Mouse (Mus musculus) small intestine, adult 2 months (tissue): Measurements from ENCODE around the gene Cpm. TPM values are rescaled to one million over a fixed set of nuclear protein-coding genes. Genes with fewer than 3 reads are reported as not detected.
"Not testable (repeated sequence)": the region's sequence is repeated elsewhere in the genome, so short reads cannot be mapped to it uniquely, and the experiment has no call there.

Experiments used
- H3K27ac ChIP-seq: fragments of 200-500 bp; 2 replicates; pipeline ENCODE4 v1.5.1; 2012; ENCODE audit warnings: low read depth, low read length, control low read depth, inconsistent platforms; ENCODE audit not compliant: insufficient read depth
- H3K27me3 ChIP-seq: fragments of 200-500 bp; 2 replicates; pipeline ENCODE4 v1.6.1; 2012; ENCODE audit warnings: mild to moderate bottlenecking, moderate library complexity, low read length, inconsistent platforms; ENCODE audit not compliant: control insufficient read depth, insufficient read depth
- H3K36me3 ChIP-seq: fragments of 200-500 bp; 2 replicates; pipeline ENCODE4 v1.6.1; 2012; ENCODE audit warnings: mild to moderate bottlenecking, low read length, control low read depth, inconsistent platforms; ENCODE audit not compliant: control insufficient read depth, insufficient read depth
- H3K4me1 ChIP-seq: fragments of 200-500 bp; 2 replicates; pipeline ENCODE4 v1.6.1; 2012; ENCODE audit warnings: low read length, inconsistent platforms, mixed read lengths; ENCODE audit not compliant: control insufficient read depth, insufficient read depth, insufficient read length
- H3K4me3 ChIP-seq: fragments of 200-500 bp; 2 replicates; pipeline ENCODE4 v1.5.1; 2012; ENCODE audit warnings: low read depth, mild to moderate bottlenecking, control low read depth, inconsistent platforms, low read length, moderate library complexity
- CTCF ChIP-seq: fragments of 200-500 bp; IDR thresholded peaks from 2 replicates; pipeline ENCODE4 v1.5.1; 2012; ENCODE audit warnings: low read depth, mild to moderate bottlenecking, control low read depth, inconsistent platforms, low read length, moderate library complexity, mixed read lengths; ENCODE audit not compliant: insufficient replicate concordance, insufficient read length; ENCODE audit errors: extremely low read depth
- POLR2A ChIP-seq: fragments of 200-500 bp; IDR thresholded peaks from 2 replicates; pipeline ENCODE4 v1.6.1; 2012; ENCODE audit warnings: low read depth, mild to moderate bottlenecking, control low read depth, inconsistent platforms, low read length, moderate library complexity
- WGBS: fragments of 180-500 bp; shearing (Covaris S2); methylation state at CpG from one replicate; pipeline ENCODE4 v1.1.7; 2018; 5-methylcytosine and 5-hydroxymethylcytosine counted together
- polyA plus RNA-seq: library from polyadenylated mRNA; depleted of rRNA; stranded (reverse); fragments of >200 nt; gene quantifications from 2 replicates; pipeline ENCODE4 v1.2.3, GENCODE M21; 2012

The Cpm gene
- polyA plus RNA-seq, 1 experiment = 13.8 TPM

DNA sequence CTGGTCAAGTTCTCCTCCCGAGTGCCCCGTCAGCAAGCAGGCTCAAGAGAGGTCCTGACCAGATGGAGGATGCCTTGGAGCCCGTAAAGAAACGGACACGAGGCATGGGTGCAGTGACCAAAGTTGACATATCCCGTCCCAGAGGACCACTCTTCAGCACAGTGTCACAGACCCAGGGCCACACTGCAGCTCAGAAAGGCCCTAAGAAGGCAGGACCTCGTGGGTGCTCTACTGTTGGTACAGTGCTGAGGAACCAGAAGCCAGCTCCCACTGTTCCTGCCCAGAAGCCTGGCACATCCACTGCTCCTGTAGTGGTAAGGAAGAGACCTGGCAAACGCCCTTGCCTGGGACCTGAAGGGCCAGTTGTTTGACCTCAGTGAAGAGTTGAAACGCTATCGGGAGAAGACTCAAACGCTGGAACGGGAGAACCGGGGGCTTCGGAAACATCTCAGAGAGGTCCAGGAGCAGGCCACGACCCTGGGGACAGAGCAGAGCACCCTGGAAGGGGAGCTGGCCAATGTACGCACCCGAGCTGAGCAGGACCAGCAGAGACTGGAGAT, 34.9 kb upstream of the Cpm start:
- no peaks in the 10 kb centered on the region for H3K27me3 ChIP-seq
- WGBS = 92% methylated on average over 17 of the region's 17 CpGs
- no peak overlapping the region for H3K4me3 ChIP-seq
- TF ChIP-seq CTCF (no peak), POLR2A (no peak)
- H3K36me3 ChIP-seq = no peaks in the 10 kb centered on the region
- no peak overlapping the region for H3K27ac ChIP-seq
- H3K4me1 ChIP-seq = peaks cover 6% of the 10 kb centered on the region; the same call in 1 of the 2 replicates

DNA sequence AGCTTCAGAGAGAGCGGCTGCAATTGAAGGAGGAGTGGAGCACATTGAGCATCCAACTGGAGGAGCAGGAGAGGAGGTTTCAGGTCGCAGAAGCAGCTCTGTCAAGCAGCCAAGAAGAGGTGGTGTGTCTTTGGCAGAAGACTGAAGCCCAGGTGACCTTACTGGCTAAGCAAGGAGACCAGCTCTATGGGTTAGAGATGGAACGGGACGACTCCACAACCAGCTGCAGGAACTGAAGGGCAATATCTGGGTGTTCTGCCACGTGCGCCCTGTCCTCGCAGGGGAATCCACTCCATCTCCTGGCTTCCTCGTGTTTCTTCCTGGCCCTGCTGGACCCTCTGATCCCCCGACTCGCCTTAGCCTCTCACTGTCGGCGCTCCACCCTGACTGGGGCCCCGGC, 34.4 kb upstream of the Cpm start:
- TF ChIP-seq CTCF (no peak), POLR2A (no peak)
- H3K27ac ChIP-seq = no peak overlapping the region
- 91% methylated on average over 13 of the region's 13 CpGs for WGBS

DNA sequence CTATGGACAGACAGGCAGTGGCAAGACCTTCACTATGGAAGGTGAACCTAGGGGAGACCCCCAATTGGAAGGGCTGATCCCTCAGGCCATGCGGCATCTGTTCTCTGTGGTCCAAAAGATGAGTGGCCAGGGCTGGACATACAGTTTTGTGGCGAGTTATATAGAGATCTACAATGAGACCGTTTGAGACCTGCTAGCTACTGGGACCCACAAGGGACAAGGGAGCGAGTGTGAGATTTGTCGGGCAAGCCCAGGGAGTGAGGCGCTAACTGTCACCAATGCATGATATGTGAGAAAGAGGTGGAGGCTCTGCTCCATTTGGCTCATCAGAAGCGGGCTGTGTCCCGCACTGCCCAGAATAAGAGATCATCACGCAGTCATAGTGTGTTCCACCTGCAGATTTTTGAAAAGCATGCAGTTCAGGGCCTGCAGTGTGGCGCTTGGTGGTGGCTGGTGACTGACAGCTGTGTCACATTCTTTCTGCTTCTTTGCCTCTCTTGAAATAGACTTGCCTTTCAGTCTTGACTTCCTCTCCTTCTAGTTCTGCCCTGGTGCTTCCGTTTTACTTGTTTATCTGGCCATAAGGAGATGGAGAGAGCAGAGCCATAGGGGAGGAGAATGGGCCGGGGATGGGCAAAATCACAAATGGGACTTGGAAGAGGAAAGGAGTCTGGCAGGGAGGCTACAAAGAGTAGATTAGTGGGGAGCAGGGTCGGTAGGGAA, 33.7 kb upstream of the Cpm start:
- no peak overlapping the region for H3K4me3 ChIP-seq
- H3K27me3 ChIP-seq = no peaks in the 10 kb centered on the region
- no peak overlapping the region for H3K27ac ChIP-seq
- peaks cover 3% of the 10 kb centered on the region; the same call in 1 of the 2 replicates for H3K4me1 ChIP-seq
- WGBS = 80% methylated on average over 13 of the region's 13 CpGs
- TF ChIP-seq CTCF = no peak
- TF ChIP-seq POLR2A = no peak
- no peaks in the 10 kb centered on the region for H3K36me3 ChIP-seq

More for the DNA sequence above, 34.4 kb upstream of the Cpm start:
- Histone ChIP-seq H3K4me1 (peaks cover 5% of the 10 kb centered on the region; the same call in 1 of the 2 replicates), H3K36me3 (no peaks in the 10 kb centered on the region), H3K4me3 (no peak overlapping the region), H3K27me3 (no peaks in the 10 kb centered on the region)

DNA sequence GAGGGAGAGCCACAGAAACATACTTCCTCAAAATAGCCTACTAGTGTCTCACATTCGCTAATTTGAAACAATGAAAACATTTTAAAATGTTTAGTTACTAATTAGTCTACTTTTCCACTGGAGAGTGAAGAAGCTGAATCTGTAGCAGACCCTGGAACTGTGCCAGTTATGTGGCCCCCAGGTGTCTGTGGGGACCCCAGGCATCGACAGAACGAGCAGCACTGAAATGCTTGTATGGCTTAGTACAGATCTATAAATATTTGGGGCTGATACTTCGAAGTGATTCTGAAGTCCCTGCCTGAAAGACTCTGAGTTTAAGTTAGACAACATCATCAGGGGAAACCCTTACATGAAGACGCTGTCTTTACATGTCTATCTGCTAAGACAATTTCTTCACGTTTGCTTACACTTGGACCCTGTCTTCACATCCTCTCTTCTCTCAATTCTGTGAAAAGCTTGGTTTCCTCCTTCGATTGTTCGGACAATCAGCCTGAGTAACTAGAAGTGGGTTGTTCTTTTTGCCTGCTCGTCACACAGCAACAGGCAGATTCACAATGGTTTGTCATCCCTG, 33.0 kb upstream of the Cpm start:
- H3K4me1 ChIP-seq = peaks cover 3% of the 10 kb centered on the region; the same call in 1 of the 2 replicates
- H3K4me3 ChIP-seq = no peak overlapping the region
- no peak overlapping the region for H3K27ac ChIP-seq
- WGBS = 69% methylated on average over 9 of the region's 9 CpGs
- no peaks in the 10 kb centered on the region for H3K36me3 ChIP-seq
- no peaks in the 10 kb centered on the region for H3K27me3 ChIP-seq
- TF ChIP-seq POLR2A = no peak
- TF ChIP-seq CTCF = no peak

DNA sequence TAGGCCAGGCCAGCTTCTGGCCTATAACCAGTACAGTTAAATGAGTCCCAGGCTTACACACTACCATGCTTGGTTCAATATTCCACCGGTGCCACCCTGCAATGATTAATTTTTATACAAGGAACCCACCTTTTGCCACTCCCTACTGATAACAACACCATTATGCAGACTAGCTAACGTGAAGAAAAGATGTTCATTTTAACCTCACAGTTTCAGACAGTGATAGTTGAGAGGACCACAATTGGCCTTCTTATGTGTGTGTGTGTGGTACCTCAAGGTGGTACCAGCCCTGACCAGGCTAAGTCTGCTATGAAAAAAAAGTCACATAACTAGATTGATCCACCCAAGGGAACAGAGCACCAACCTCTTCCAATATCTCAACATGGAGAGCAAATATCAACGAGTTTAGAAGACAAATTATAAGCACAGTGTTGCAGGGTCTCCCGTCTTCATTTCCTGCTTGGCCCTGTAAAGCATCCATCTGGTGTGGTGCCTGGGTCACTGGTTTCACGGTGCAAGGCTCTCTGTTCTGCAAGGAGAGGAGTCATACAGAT, 32.5 kb upstream of the Cpm start:
- Histone ChIP-seq H3K27ac (no peak overlapping the region), H3K4me1 (peaks cover 8% of the 10 kb centered on the region; the same call in 1 of the 2 replicates), H3K27me3 (no peaks in the 10 kb centered on the region), H3K4me3 (no peak overlapping the region), H3K36me3 (no peaks in the 10 kb centered on the region)
- WGBS = 33% methylated on average over 5 of the region's 5 CpGs
- TF ChIP-seq CTCF (no peak), POLR2A (no peak)

DNA sequence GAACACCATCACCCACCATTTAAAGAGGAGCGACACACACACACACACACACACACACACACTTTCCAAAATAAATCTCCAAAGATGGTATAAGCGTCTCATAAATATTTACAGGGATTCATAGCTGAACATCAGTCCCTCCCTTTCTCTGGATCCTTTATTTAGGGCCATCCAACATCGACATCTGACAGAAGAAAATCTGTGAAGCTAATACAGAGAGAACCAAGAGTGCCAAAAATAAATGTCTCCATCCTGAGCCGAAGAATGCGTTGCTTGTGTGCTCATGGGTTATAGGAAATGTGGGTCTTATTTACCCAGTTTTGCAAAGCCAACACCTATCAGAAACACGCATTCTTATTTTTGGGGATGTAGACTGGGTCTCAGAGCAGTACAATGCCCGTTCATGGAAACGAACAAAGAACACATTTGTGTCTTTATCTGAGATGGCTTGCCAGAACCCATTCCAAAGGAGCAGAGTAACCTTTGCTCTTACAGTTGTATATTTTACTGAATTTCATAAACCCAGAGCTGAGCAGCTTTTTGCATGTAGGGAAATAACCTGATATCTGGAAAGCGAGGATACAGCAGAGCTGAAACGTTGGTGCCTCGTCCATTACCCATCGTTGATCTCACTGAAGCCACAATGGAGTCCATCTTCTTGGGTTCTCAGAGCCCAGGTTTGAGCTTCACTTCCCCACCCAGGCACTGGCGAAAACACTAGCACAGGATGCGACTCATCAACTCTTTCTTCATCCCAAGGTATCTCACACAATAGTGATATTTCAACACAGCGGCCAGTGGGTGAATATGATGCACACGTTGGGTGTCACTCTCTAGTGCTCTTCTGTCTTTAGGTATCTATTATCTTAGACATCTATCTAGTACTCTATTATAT, 31.7 kb upstream of the Cpm start:
- WGBS = 81% methylated on average over 16 of the region's 16 CpGs
- not testable (repeated sequence) for H3K36me3 ChIP-seq, H3K27ac ChIP-seq, H3K4me1 ChIP-seq, H3K4me3 ChIP-seq, H3K27me3 ChIP-seq
